In genomic region chr4:103247249-103247648, GRCm38 (mm10) we compare ENCODE assay signal across 49 mouse cellular contexts. TPM values are rescaled to one million over a fixed set of nuclear protein-coding genes. Genes with fewer than 3 reads are reported as not detected.
"Had no signal": no experiment of that assay in that cellular context is flagged by ENCODE, and none has a peak within 500 bp of the region (broad histone marks: within the 10 kb centered on the region; RNA-seq: fewer than 3 reads in every experiment).

No protein-coding gene starts in this region.

- H3K27ac ChIP-seq: heart, embryonic 10.5 days; heart, embryonic 13.5 days; heart, embryonic 15.5 days; hindbrain, embryonic 10.5 days; hindbrain, embryonic 12.5 days; hindbrain, embryonic 13.5 days; hindbrain, embryonic 14.5 days; hindbrain, embryonic 15.5 days; hindbrain, postnatal 0 days; intestine, embryonic 15.5 days; kidney, embryonic 15.5 days; kidney, postnatal 0 days; layer of hippocampus, adult 2 months had no signal

- H3K9me3 ChIP-seq: heart, embryonic 10.5 days; heart, embryonic 12.5 days; heart, embryonic 13.5 days; heart, embryonic 15.5 days; hindbrain, embryonic 10.5 days; hindbrain, embryonic 12.5 days; hindbrain, embryonic 13.5 days; hindbrain, embryonic 15.5 days; intestine, embryonic 15.5 days; kidney, embryonic 15.5 days had no signal

- H3K36me3 ChIP-seq: heart, embryonic 10.5 days; heart, embryonic 12.5 days; heart, embryonic 13.5 days; heart, embryonic 15.5 days; hindbrain, embryonic 10.5 days; hindbrain, embryonic 12.5 days; hindbrain, embryonic 13.5 days; hindbrain, embryonic 15.5 days; intestine, embryonic 15.5 days; kidney, embryonic 15.5 days had no signal

- H3K27me3 ChIP-seq: heart, embryonic 12.5 days; heart, embryonic 13.5 days; heart, embryonic 15.5 days; hindbrain, embryonic 12.5 days; hindbrain, embryonic 13.5 days; hindbrain, embryonic 15.5 days; intestine, embryonic 15.5 days; kidney, embryonic 15.5 days had no signal

- H3K9ac ChIP-seq: heart, embryonic 12.5 days; heart, embryonic 13.5 days; heart, embryonic 15.5 days; hindbrain, embryonic 12.5 days; hindbrain, embryonic 13.5 days; hindbrain, embryonic 14.5 days; hindbrain, embryonic 15.5 days; intestine, embryonic 15.5 days; kidney, embryonic 15.5 days had no signal

- H3K4me3 ChIP-seq: heart, embryonic 10.5 days; heart, embryonic 12.5 days; heart, embryonic 13.5 days; heart, embryonic 15.5 days; hindbrain, embryonic 10.5 days; hindbrain, embryonic 12.5 days; hindbrain, embryonic 13.5 days; hindbrain, embryonic 15.5 days; intestine, embryonic 15.5 days; kidney, embryonic 15.5 days; layer of hippocampus, adult 2 months had no signal

- DNase-seq: heart, postnatal 10 days; heart, postnatal 14 days; heart, postnatal 36 days; heart, postnatal 4 days; kidney, adult 11 months; kidney, adult 18-20 months; kidney, adult 2 months; kidney, adult 8-10 months; kidney, adult 9 months; kidney, postnatal 10 days; kidney, postnatal 14 days; kidney, postnatal 25 days; kidney, postnatal 36 days; kidney, postnatal 4 days; layer of hippocampus, adult 9-11 months; layer of hippocampus, postnatal 36 days had no signal

- H3K4me1 ChIP-seq: heart, embryonic 10.5 days; heart, embryonic 12.5 days; heart, embryonic 13.5 days; heart, embryonic 15.5 days; hindbrain, embryonic 10.5 days; hindbrain, embryonic 12.5 days; hindbrain, embryonic 13.5 days; hindbrain, embryonic 15.5 days; intestine, embryonic 15.5 days; kidney, embryonic 15.5 days had no signal

RNA-seq across cellular contexts. Expression of gene 4921539E11Rik, which starts 43.4 kb away (rescaled TPM):
- total RNA-seq: heart, postnatal 10 days; heart, postnatal 14 days; heart, postnatal 25 days; heart, postnatal 36 days; heart, postnatal 4 days; hematopoietic stem cell, adult 5-6 weeks; hindbrain, postnatal 0 days; layer of hippocampus, adult 18-20 months; layer of hippocampus, adult 2 months; layer of hippocampus, adult 8-10 months; layer of hippocampus, postnatal 10 days; layer of hippocampus, postnatal 14 days; layer of hippocampus, postnatal 25 days; layer of hippocampus, postnatal 36 days; left cerebral cortex, adult 18-20 months had no signal
- polyA plus RNA-seq: heart, embryonic 10.5 days; heart, embryonic 11.5 days; heart, embryonic 12.5 days; heart, embryonic 13.5 days; heart, embryonic 14.5 days; heart, embryonic 15.5 days; heart, postnatal 0 days; hindbrain, embryonic 10.5 days; hindbrain, embryonic 12.5 days; hindbrain, embryonic 13.5 days; hindbrain, embryonic 14.5 days; hindbrain, embryonic 15.5 days; hindbrain, embryonic 16.5 days; hindbrain, postnatal 0 days; inflammation-experienced regulatory T-cells, adult 6 months; intestine, embryonic 14.5 days; intestine, embryonic 15.5 days; intestine, embryonic 16.5 days; intestine, postnatal 0 days; kidney, adult 2 months; kidney, embryonic 14.5 days; kidney, embryonic 15.5 days; kidney, embryonic 16.5 days; kidney, postnatal 0 days; large intestine, adult 2 months had no signal
